Mouse (Mus musculus) fibroblast of lung, adult 2 months (primary cell): ENCODE results near the gene Qrfpr.
A peak's percentile ranks its signal among the peaks of the same experiment; 100 is the strongest.

Experiments
- DNase-seq: peaks from one replicate; pipeline ENCODE4 v3.0.0-alpha.2; 2011; ENCODE audit warnings: low read depth

Gene Qrfpr

GRCm38 (mm10) chr3:36221743-36222682 lies at the start of gene Qrfpr:
Gene Qrfpr, minus strand, starts transcription at chr3:36222313.
- no peak for DNase-seq

DNA sequence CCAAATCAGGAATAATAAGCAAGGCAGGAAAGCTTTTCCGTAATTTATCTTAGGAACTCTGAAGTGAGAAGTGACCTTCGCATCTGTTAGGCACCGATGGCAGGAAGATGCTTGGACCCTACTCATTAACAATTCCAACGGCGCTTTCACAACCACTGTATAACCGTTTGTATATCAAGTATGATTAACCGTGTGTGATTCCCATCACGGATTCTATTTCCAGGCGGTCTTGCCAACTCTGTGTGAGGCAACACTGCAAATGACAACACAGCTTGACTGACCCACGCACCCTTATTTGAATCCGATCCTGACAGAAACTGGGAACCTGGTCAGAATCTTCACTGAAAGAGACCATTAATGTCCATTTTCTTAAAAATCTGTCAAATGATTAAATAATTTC lies 41.8 kb upstream of the Qrfpr start:
- DNase-seq: no peak

GRCm38 (mm10) chr3:36263265-36263664 lies 41.2 kb upstream of the Qrfpr start:
- DNase-seq: no peak

- no peak for DNase-seq
These were observed 28.5 kb upstream of the Qrfpr start for GRCm38 (mm10) chr3:36250585-36250984.

- no peak for DNase-seq
These were observed 26.3 kb upstream of the Qrfpr start for GRCm38 (mm10) chr3:36248446-36248845.

DNA sequence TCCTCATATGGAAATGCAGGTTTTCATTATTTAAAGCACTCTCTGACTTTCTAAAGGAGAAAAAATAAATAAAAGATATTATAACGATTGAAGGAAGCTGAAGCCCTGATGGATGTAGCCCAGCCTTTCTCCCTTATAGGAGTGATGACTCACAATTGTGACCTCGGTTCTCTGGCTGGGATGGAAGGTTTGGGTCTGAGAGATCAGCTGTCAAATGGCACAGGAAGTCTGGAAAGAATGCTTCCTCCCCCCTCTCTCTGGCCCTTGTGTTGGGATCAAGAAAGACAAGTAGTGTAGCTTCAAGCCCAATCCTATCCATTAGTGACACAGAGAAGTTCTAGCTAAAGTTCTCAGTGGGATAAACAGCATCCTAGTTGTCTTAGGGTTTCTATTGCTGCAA lies 7.8 kb upstream of the Qrfpr start:
- DNase-seq: no peak

GRCm38 (mm10) chr3:36227246-36227645 lies 5.1 kb upstream of the Qrfpr start:
- no peak for DNase-seq

DNA sequence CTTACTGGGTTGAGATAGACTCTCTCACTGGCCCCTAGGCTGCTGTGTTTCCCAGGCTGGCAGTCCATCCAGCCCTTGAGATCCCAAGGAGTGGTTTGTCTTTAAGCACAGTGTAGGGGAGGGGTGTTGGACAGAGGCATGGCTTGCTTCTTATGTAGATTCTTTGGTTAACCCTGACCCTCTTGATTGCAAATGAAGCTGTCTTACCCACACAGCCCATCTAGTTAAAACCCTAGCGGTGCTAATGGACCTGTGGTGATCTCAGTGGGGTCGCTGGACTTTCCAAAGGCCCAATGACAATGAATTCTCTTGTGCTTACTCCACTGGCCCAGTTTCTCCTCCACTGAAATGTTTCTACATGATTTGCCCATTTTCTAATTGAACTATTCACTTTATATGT lies 1.2 kb upstream of the Qrfpr start:
- no peak for DNase-seq

DNA sequence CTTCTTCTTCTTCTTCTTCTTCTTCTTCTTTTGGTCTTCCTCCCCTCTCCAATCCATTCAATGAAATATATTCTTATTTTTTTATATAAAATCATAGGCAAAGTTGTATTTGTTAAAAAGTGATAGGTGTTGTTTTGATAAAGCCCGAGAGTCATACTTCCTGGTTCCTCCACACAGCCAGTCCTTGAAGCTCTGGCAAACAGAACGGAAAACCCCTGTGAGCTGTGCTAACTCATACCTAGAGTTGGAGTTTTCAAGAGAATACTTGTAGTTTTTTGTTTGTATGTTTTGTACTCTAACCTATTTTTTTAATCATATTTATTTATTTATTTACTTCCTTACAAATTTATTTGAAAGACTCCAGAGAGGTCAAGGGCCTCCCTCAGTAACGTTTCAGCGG lies 9.4 kb downstream of the Qrfpr start:
- DNase-seq: no peak

- DNase-seq: no peak
These were observed 11.2 kb downstream of the Qrfpr start for GRCm38 (mm10) chr3:36210939-36211338.

- DNase-seq: peak; percentile 36
These were observed 12.1 kb downstream of the Qrfpr start for GRCm38 (mm10) chr3:36209776-36210555.

- no peak for DNase-seq
These were observed 14.4 kb downstream of the Qrfpr start for GRCm38 (mm10) chr3:36207520-36208264.

- no peak for DNase-seq
These were observed 19.2 kb downstream of the Qrfpr start for GRCm38 (mm10) chr3:36202932-36203331.

- no peak for DNase-seq
These were observed 21.0 kb downstream of the Qrfpr start for GRCm38 (mm10) chr3:36201098-36201497.

- DNase-seq: no peak
These were observed 32.9 kb downstream of the Qrfpr start for GRCm38 (mm10) chr3:36189243-36189642.

GRCm38 (mm10) chr3:36186510-36186909 lies 35.6 kb downstream of the Qrfpr start:
- DNase-seq: no peak

DNA sequence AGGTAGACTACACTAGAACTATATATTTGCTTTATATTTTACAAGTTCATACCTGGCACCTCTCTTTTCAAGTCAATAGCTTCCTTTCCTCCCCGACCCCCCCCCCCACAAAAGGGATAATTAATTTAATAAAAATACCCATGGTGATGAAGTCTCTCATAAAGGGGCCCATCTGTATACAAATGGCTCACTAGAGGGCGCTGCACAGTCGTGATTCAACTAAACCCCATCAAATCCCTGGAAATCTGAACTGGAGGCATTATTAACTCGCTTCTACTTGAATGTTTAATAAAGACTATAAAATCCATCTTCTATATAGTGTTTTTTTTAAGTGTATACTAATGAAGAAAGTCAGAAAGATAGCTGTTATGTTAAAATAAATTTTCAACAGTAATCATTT lies 40.6 kb downstream of the Qrfpr start:
- DNase-seq: no peak

DNA sequence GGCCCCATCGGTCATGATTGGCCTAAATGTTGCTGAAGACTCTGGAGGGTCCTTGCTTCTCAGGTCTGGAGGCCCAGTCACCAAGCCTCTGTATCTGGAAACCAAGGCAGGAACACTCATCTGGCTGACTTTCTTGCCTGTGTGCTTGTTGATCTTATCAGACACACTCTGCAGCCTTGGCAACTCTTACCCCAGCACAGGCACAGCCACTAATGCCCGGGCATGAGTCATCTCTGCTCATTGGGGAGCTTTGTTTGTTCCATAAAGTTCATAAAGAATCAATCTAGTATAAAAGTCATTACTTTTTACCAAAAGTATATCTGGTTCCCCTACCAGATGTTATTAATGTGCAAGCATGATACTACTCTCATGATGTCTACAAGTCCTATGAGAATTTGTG lies 48.4 kb downstream of the Qrfpr start:
- no peak for DNase-seq

DNA sequence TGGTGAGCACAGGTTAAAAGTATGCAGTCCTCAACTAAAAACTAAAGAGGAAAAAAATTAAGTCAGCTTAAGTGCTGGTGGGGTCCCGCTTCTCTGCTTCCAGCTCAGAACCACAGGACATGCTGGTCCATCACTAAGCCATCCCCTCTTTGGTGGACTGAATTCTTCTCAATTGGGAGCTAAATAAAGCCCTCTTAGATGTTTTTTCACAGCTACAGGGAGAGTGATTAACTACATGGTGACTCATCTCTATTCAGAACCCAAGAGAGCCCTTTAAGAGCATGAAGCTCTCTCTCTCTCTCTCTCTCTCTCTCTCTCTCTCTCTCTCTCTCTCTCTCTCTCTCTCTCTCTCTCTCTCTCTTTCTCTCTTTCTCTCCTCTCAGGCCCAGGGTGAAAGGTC lies 50.8 kb downstream of the Qrfpr start:
- DNase-seq: no peak

DNA sequence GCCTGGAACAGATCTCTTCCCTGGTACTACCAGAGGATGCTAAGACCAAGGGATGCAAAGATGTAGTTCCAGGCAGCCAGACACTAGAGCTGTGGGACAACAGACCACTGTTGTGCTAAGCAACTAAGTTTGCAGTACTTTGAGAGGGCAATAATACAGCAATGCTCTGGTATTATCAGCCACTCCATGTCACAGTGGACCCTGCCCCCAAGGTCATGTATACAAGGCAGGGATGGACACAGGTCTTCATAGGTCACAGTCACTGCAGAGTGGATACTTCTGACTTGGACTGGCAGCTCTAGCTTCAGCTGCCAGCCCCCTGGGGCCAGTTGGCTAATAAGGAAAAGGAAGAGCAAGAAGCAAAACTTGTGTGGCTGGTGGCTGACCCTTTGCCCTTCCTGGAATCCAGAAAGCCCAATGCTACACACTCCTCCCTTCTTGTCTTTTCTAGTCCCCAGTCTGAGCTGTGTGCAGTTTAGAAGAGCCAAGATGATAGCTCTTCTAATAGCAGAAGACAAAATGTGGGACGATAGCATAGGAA lies 51.4 kb downstream of the Qrfpr start:
- no peak for DNase-seq

DNA sequence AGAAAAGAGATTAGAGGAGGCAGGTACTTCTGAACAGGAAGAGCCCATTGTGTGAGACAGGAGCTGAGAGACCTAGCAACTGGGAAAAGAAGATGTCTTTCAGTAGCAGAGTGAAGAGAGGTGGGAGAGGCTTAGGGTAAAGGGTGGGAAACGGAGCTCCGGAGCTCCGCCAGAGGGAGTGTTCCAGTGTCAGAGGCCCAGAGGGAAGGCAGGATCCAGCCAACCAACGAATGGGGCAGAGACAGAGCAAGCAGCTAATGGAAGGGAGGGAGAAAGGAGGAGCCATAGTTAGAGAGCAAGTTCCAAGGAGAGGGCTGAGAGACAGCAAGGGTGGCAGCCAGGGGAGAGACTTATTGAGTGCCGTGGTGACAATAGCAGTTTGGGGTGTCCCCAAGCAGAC lies 66.8 kb downstream of the Qrfpr start:
- no peak for DNase-seq
